17 mouse cellular contexts compared by ENCODE assay signal in genomic region chr19:35819626-35820025, GRCm38 (mm10).
DNase-seq lines count a peak whose midpoint lies in the region; TF ChIP-seq lines count a peak whose summit lies in the region.
"Had no signal": no experiment of that assay in that cellular context is flagged by ENCODE, and none has a peak within 500 bp of the region (broad histone marks: within the 10 kb centered on the region; RNA-seq: fewer than 3 reads in every experiment).

No protein-coding gene starts in this region.

- H3K36me3 ChIP-seq in C2C12 (ENCODE audit: control insufficient read depth, insufficient read depth) (no peaks in the 10 kb centered on the region), myocyte (ENCODE audit: control insufficient read depth, insufficient read depth) (no peaks in the 10 kb centered on the region)
- H3K36me3 ChIP-seq: G1E had no signal

- TF ChIP-seq CTCF in C2C12 (IDR thresholded peaks at IDR 0.05; ENCODE audit: control insufficient read depth, insufficient read depth, insufficient read length), result no peak

- intact Hi-C loops in heart, postnatal 10 days (cut with DNase I), result no loop called here

- no peak overlapping the region for H3K4me3 ChIP-seq in C2C12 (ENCODE audit: insufficient read depth, poor library complexity, severe bottlenecking)
- H3K4me3 ChIP-seq in myocyte, result no peak overlapping the region

- peak overlapping the region; percentile 15 for H3K4me2 ChIP-seq in myocyte (ENCODE audit: low read depth)

- no peaks in the 10 kb centered on the region for H3K79me3 ChIP-seq in C2C12 (ENCODE audit: low read depth)

- no peaks in the 10 kb centered on the region for H3K27me3 ChIP-seq in C2C12 (ENCODE audit: control insufficient read depth, insufficient read depth, insufficient read length)
- no peaks in the 10 kb centered on the region for H3K27me3 ChIP-seq in myocyte (ENCODE audit: control insufficient read depth, insufficient read depth, insufficient read length)
- H3K27me3 ChIP-seq: CH12.LX had no signal

- H3K79me2 ChIP-seq in C2C12 (ENCODE audit: control insufficient read depth, insufficient read depth), result no peaks in the 10 kb centered on the region
- H3K79me2 ChIP-seq in myocyte (ENCODE audit: control insufficient read depth, insufficient read depth), result no peaks in the 10 kb centered on the region

- TF ChIP-seq POLR2A in myocyte (IDR thresholded peaks at IDR 0.05; ENCODE audit: insufficient read length, low read depth), result no peak

- no peak overlapping the region for H3ac ChIP-seq in C2C12 (ENCODE audit: control insufficient read depth, insufficient read length, low read depth)
- no peak overlapping the region for H3ac ChIP-seq in myocyte (ENCODE audit: control insufficient read depth, insufficient read length)

- DNase-seq in heart, postnatal 10 days, result no peak
- DNase-seq in ovary, adult 18-20 months (ENCODE audit: low spot score), result no peak
- DNase-seq: adrenal gland, adult 2 months; adrenal gland, adult 8-10 months; adrenal gland, postnatal 10 days; adrenal gland, postnatal 14 days; adrenal gland, postnatal 25 days; adrenal gland, postnatal 36 days; B cell, adult 2 months; cerebellum, adult 11 months; cerebellum, adult 11-12 months; cerebellum, adult 18-20 months; cerebellum, adult 2 months had no signal

TF ChIP-seq in C2C12, 6 proteins besides CTCF, POLR2A, EP300 and RAD21:
- TF ChIP-seq USF1 (IDR thresholded peaks at IDR 0.05; ENCODE audit: low read depth) (no peak), MAX (IDR thresholded peaks at IDR 0.05) (no peak), CEBPB (IDR thresholded peaks at IDR 0.05; ENCODE audit: low read depth) (peak; percentile 66)

TF ChIP-seq in myocyte, 11 proteins besides CTCF, POLR2A, EP300 and RAD21:
- TF ChIP-seq SRF (IDR thresholded peaks at IDR 0.05; ENCODE audit: control insufficient read depth, insufficient read length, low read depth), result no peak
- no peak for TF ChIP-seq E2F4 (IDR thresholded peaks at IDR 0.05; ENCODE audit: insufficient read depth)
- no peak for TF ChIP-seq USF1 (IDR thresholded peaks at IDR 0.05; ENCODE audit: low read depth)
- TF ChIP-seq TCF3 (IDR thresholded peaks at IDR 0.05; ENCODE audit: insufficient read length, low read depth), result no peak
- peak; percentile 65 for TF ChIP-seq CEBPB (IDR thresholded peaks at IDR 0.05; ENCODE audit: insufficient read depth, poor library complexity, severe bottlenecking)
- no peak for TF ChIP-seq MAX (IDR thresholded peaks at IDR 0.05; ENCODE audit: low read depth)
